Mouse (Mus musculus): ENCODE measurements around the gene Fignl2. TPM values are rescaled to one million over a fixed set of nuclear protein-coding genes. Genes with fewer than 3 reads are reported as not detected.

Gene Fignl2
- total and polyA plus RNA-seq, 3 experiments, result not detected

GRCm38 (mm10) chr15:101091551-101091950 is 13.2 kb upstream of the Fignl2 start:
- no peak for TF ChIP-seq HCFC1 (IDR thresholded peaks at IDR 0.05; ENCODE audit: low read depth, low read length)
- TF ChIP-seq NRF1 (IDR thresholded peaks at IDR 0.05; ENCODE audit: low read depth, low read length), result no peak
- TF ChIP-seq TCF12 (IDR thresholded peaks at IDR 0.05; ENCODE audit: low read depth, low read length), result no peak
- dilution Hi-C loops (cut with MboI; ENCODE audit: extremely low pct_ligation_motif_present, extremely low pct_unique_long_range_greater_than_20kb, low sequenced_read_pairs), result no loop called here
- no peak overlapping the region for H3K27ac ChIP-seq (ENCODE audit: insufficient read depth, low read depth)
- no peaks in the 10 kb centered on the region for H3K36me3 ChIP-seq (replicated peaks in 1 of 2; ENCODE audit: control insufficient read depth in 1 of 2, insufficient read depth in 1 of 2, low read length in 1 of 2)
- H3K4me2 ChIP-seq (ENCODE audit: insufficient read depth, low read depth, poor library complexity, severe bottlenecking), result no peak overlapping the region
- no peaks in the 10 kb centered on the region for H3K79me2 ChIP-seq (replicated peaks; ENCODE audit: control insufficient read depth, extremely low read depth, insufficient read depth, poor library complexity, severe bottlenecking)
- no peak overlapping the region for H3K9ac ChIP-seq (ENCODE audit: insufficient read depth, low read depth)
- H3K4me1 ChIP-seq (ENCODE audit: control insufficient read depth in 1 of 2, insufficient read depth in 2 of 2), result peaks cover 2 to 6% of the 10 kb centered on the region in 2 experiments; a peak in 3 of 4 replicates
- H3K27me3 ChIP-seq (replicated peaks), result peaks cover 66% of the 10 kb centered on the region
- H3K4me3 ChIP-seq (replicated peaks in 1 of 3; ENCODE audit: low read depth in 2 of 3, low read length in 2 of 3, poor library complexity in 1 of 3), result no peak overlapping the region
- in situ Hi-C loops (cut with MboI; ENCODE audit: low pct_ligation_motif_present, low pct_unique_long_range_greater_than_20kb, low sequenced_read_pairs), result no loop called here
- H3K9me3 ChIP-seq (replicated peaks; ENCODE audit: low read length), result no peaks in the 10 kb centered on the region
- no peak for DNase-seq (ENCODE audit: extremely low read depth)

- TF ChIP-seq RCOR1 (conservative IDR thresholded peaks at IDR 0.05; ENCODE audit: low read depth, low read length) (no peak), GABPA (IDR thresholded peaks at IDR 0.05; ENCODE audit: insufficient replicate concordance, low read depth, low read length) (no peak), RAD21 (IDR thresholded peaks at IDR 0.05; ENCODE audit: low read depth, low read length) (no peak), NELFE (IDR thresholded peaks at IDR 0.05; ENCODE audit: low read depth, low read length) (no peak), JUND (conservative IDR thresholded peaks at IDR 0.05; ENCODE audit: low read depth, low read length) (no peak), TBP (conservative IDR thresholded peaks at IDR 0.05; ENCODE audit: low read depth, low read length) (no peak), POLR2A (IDR thresholded peaks at IDR 0.05; ENCODE audit: low read depth, low read length) (no peak), MAX (IDR thresholded peaks at IDR 0.05; ENCODE audit: low read length) (no peak)
- peaks cover 6 to 8% of the 10 kb centered on the region in 2 experiments; a peak in 3 of 4 replicates for H3K4me1 ChIP-seq (ENCODE audit: control insufficient read depth in 1 of 2, insufficient read depth in 2 of 2)
- no peaks in the 10 kb centered on the region for H3K9me3 ChIP-seq (replicated peaks; ENCODE audit: low read length)
- H3K4me3 ChIP-seq (replicated peaks in 1 of 3; ENCODE audit: low read depth in 2 of 3, low read length in 2 of 3, poor library complexity in 1 of 3), result no peak overlapping the region
- H3K4me2 ChIP-seq (ENCODE audit: insufficient read depth, low read depth, poor library complexity, severe bottlenecking), result no peak overlapping the region
- no peak overlapping the region for H3K9ac ChIP-seq (ENCODE audit: insufficient read depth, low read depth)
- H3K36me3 ChIP-seq (replicated peaks in 1 of 2; ENCODE audit: control insufficient read depth in 1 of 2, insufficient read depth in 1 of 2, low read length in 1 of 2), result no peaks in the 10 kb centered on the region
- dilution Hi-C loops (cut with MboI; ENCODE audit: extremely low pct_ligation_motif_present, extremely low pct_unique_long_range_greater_than_20kb, low sequenced_read_pairs), result no loop called here
- peaks cover 67% of the 10 kb centered on the region for H3K27me3 ChIP-seq (replicated peaks)
- in situ Hi-C loops (cut with MboI; ENCODE audit: low pct_ligation_motif_present, low pct_unique_long_range_greater_than_20kb, low sequenced_read_pairs), result no loop called here
- no peak for DNase-seq (ENCODE audit: extremely low read depth)
- H3K27ac ChIP-seq (ENCODE audit: insufficient read depth, low read depth), result no peak overlapping the region
- H3K79me2 ChIP-seq (replicated peaks; ENCODE audit: control insufficient read depth, extremely low read depth, insufficient read depth, poor library complexity, severe bottlenecking), result no peaks in the 10 kb centered on the region
These were observed 9.9 kb upstream of the Fignl2 start for GRCm38 (mm10) chr15:101088291-101088690.

- H3K4me1 ChIP-seq (ENCODE audit: control insufficient read depth in 1 of 2, insufficient read depth in 2 of 2), result peaks cover 10 to 12% of the 10 kb centered on the region in 2 experiments
- in situ Hi-C loops (cut with MboI; ENCODE audit: low pct_ligation_motif_present, low pct_unique_long_range_greater_than_20kb, low sequenced_read_pairs) (no loop called here), dilution Hi-C loops (cut with MboI; ENCODE audit: extremely low pct_ligation_motif_present, extremely low pct_unique_long_range_greater_than_20kb, low sequenced_read_pairs) (no loop called here)
- H3K4me2 ChIP-seq (ENCODE audit: insufficient read depth, low read depth, poor library complexity, severe bottlenecking), result no peak overlapping the region
- H3K79me2 ChIP-seq (replicated peaks; ENCODE audit: control insufficient read depth, extremely low read depth, insufficient read depth, poor library complexity, severe bottlenecking), result no peaks in the 10 kb centered on the region
- TF ChIP-seq POLR2AphosphoS2 (IDR thresholded peaks at IDR 0.05; ENCODE audit: low read depth, low read length) (no peak), GABPA (IDR thresholded peaks at IDR 0.05; ENCODE audit: insufficient replicate concordance, low read depth, low read length) (no peak), MAX (IDR thresholded peaks at IDR 0.05; ENCODE audit: low read length) (no peak)
- DNase-seq (ENCODE audit: extremely low read depth), result no peak
- no peak overlapping the region for H3K4me3 ChIP-seq (replicated peaks in 1 of 3; ENCODE audit: low read depth in 2 of 3, low read length in 2 of 3, poor library complexity in 1 of 3)
- H3K9ac ChIP-seq (ENCODE audit: insufficient read depth, low read depth), result no peak overlapping the region
- H3K27me3 ChIP-seq (replicated peaks), result peaks cover 67% of the 10 kb centered on the region
- no peaks in the 10 kb centered on the region for H3K36me3 ChIP-seq (replicated peaks in 1 of 2; ENCODE audit: control insufficient read depth in 1 of 2, insufficient read depth in 1 of 2, low read length in 1 of 2)
- H3K27ac ChIP-seq (ENCODE audit: insufficient read depth, low read depth), result no peak overlapping the region
- no peaks in the 10 kb centered on the region for H3K9me3 ChIP-seq (replicated peaks; ENCODE audit: low read length)
These were observed 8.6 kb upstream of the Fignl2 start for GRCm38 (mm10) chr15:101086956-101087355.
